Mouse (Mus musculus): ENCODE data around the gene B3galt2. TPM values are rescaled to one million over a fixed set of nuclear protein-coding genes. Genes with fewer than 3 reads are reported as not detected.
A peak's percentile ranks its signal among the peaks of the same experiment; 100 is the strongest.

Gene B3galt2
- 2.1 and 2.6 TPM in 2 replicates for polyA plus RNA-seq (2016; fragmentation: Nextera tagmentation; extraction: Ambion mirVana)

GRCm38 (mm10) chr1:143640650-143641407, at the start of gene B3galt2:
B3galt2 (plus strand) TSS chr1:143640664.
- H3K4me3 ChIP-seq (replicated peaks), result peak within 1 kb of the TSS; percentile 37
- peak within 1 kb of the TSS; percentile 93 for H3K27ac ChIP-seq
- H3K9me3 ChIP-seq, result no peaks in the 10 kb centered on the region
- peak; percentile 88 for ATAC-seq (ENCODE audit: low FRiP score)
- no peaks in the 10 kb centered on the region for H3K27me3 ChIP-seq
- H3K9ac ChIP-seq, result peak within 1 kb of the TSS; percentile 45
- peaks cover 4% of the 10 kb centered on the region; the same call in 1 of the 2 replicates for H3K4me1 ChIP-seq
- 31% methylated on average over 15 of the region's 15 CpGs for WGBS
- H3K4me2 ChIP-seq, result peak within 1 kb of the TSS; percentile 45
- H3K36me3 ChIP-seq (replicated peaks), result no peaks in the 10 kb centered on the region

GRCm38 (mm10) chr1:143596864-143597263, 43.6 kb upstream of the B3galt2 start:
- Histone ChIP-seq H3K4me3 (replicated peaks) (no peak overlapping the region), H3K27me3 (no peaks in the 10 kb centered on the region), H3K4me1 (no peaks in the 10 kb centered on the region), H3K27ac (no peak overlapping the region), H3K36me3 (replicated peaks) (no peaks in the 10 kb centered on the region), H3K4me2 (no peak overlapping the region), H3K9ac (no peak overlapping the region), H3K9me3 (0 out of 2 replicates have a peak, but pooled peaks cover 2% of the 10 kb centered on the region)
- ATAC-seq (ENCODE audit: low FRiP score), result no peak
- WGBS, result 86% methylated on average over 2 of the region's 2 CpGs

GRCm38 (mm10) chr1:143608911-143609310, 31.6 kb upstream of the B3galt2 start:
- no peak overlapping the region for H3K4me2 ChIP-seq
- no peaks in the 10 kb centered on the region for H3K4me1 ChIP-seq
- no peaks in the 10 kb centered on the region for H3K9me3 ChIP-seq
- peaks cover 15% of the 10 kb centered on the region for H3K36me3 ChIP-seq (replicated peaks)
- no peak overlapping the region for H3K4me3 ChIP-seq (replicated peaks)
- H3K27ac ChIP-seq, result no peak overlapping the region
- no peak overlapping the region for H3K9ac ChIP-seq
- no peaks in the 10 kb centered on the region for H3K27me3 ChIP-seq
- 84% methylated on average over 2 of the region's 2 CpGs for WGBS
- ATAC-seq (ENCODE audit: low FRiP score), result no peak

DNA sequence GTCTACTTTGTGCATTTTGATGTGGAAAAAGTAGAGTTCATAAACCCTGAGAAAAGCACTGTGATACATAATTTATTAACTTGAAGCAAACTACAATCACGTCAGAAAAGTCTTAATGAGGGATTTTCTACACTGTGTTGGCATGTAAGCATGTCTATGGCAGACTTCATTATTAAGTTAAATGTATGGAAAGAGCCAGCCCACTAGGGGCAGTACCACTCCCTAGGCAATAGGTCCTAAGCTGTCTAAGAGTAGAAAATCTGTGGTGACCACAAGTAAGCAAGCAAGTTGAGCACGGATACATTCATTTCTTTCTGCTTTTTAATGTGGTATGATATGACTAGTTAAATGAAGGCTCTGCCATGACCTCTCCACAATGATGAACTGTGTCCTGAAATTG, 27.6 kb upstream of the B3galt2 start:
- H3K9me3 ChIP-seq, result no peaks in the 10 kb centered on the region
- ATAC-seq (ENCODE audit: low FRiP score), result no peak
- no peak overlapping the region for H3K27ac ChIP-seq
- WGBS, result 93% methylated on average over 2 of the region's 2 CpGs
- no peaks in the 10 kb centered on the region for H3K4me1 ChIP-seq
- peaks cover 27% of the 10 kb centered on the region for H3K36me3 ChIP-seq (replicated peaks)
- H3K4me3 ChIP-seq (replicated peaks), result no peak overlapping the region
- no peak overlapping the region for H3K4me2 ChIP-seq
- no peak overlapping the region for H3K9ac ChIP-seq
- no peaks in the 10 kb centered on the region for H3K27me3 ChIP-seq

GRCm38 (mm10) chr1:143619760-143620159, 20.7 kb upstream of the B3galt2 start:
- Histone ChIP-seq H3K4me3 (replicated peaks) (no peak overlapping the region), H3K4me1 (no peaks in the 10 kb centered on the region), H3K36me3 (replicated peaks) (peaks cover 16% of the 10 kb centered on the region), H3K9ac (no peak overlapping the region), H3K27me3 (no peaks in the 10 kb centered on the region), H3K27ac (no peak overlapping the region), H3K4me2 (no peak overlapping the region), H3K9me3 (no peaks in the 10 kb centered on the region)
- 27% methylated on average over 2 of the region's 2 CpGs for WGBS
- no peak for ATAC-seq (ENCODE audit: low FRiP score)

DNA sequence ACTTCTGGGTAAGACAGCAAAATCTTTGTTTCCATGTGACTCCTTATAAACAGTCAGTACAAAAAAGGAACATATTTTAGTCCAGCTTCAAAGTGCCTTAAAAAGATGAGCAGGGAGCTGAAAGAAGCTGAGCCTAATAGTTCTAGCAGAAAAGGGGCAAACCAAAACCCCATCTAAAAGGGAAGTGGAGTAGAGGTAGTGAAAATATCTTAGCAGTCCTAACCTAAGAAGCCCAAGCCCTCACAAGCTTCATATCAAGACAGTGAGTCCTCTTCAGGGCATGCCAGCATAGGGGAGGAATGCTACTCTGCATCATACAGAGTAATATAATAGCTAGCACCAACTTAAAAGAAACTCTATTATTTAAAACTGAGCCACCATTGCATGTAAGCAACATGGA, 18.5 kb upstream of the B3galt2 start:
- no peak overlapping the region for H3K9ac ChIP-seq
- no peaks in the 10 kb centered on the region for H3K4me1 ChIP-seq
- H3K4me3 ChIP-seq (replicated peaks), result no peak overlapping the region
- H3K27me3 ChIP-seq, result no peaks in the 10 kb centered on the region
- no peak overlapping the region for H3K27ac ChIP-seq
- peaks cover 28% of the 10 kb centered on the region for H3K36me3 ChIP-seq (replicated peaks)
- H3K4me2 ChIP-seq, result no peak overlapping the region
- no peaks in the 10 kb centered on the region for H3K9me3 ChIP-seq
- ATAC-seq (ENCODE audit: low FRiP score), result no peak

- ATAC-seq (ENCODE audit: low FRiP score), result no peak
- Histone ChIP-seq H3K9me3 (no peaks in the 10 kb centered on the region), H3K4me2 (no peak overlapping the region), H3K9ac (no peak overlapping the region), H3K27ac (no peak overlapping the region), H3K4me3 (replicated peaks) (no peak overlapping the region), H3K27me3 (no peaks in the 10 kb centered on the region), H3K4me1 (no peaks in the 10 kb centered on the region), H3K36me3 (replicated peaks) (peaks cover 26% of the 10 kb centered on the region)
- WGBS, result 90% methylated on average over 1 of the region's 1 CpGs
Observed at GRCm38 (mm10) chr1:143622634-143623033, 17.8 kb upstream of the B3galt2 start.

DNA sequence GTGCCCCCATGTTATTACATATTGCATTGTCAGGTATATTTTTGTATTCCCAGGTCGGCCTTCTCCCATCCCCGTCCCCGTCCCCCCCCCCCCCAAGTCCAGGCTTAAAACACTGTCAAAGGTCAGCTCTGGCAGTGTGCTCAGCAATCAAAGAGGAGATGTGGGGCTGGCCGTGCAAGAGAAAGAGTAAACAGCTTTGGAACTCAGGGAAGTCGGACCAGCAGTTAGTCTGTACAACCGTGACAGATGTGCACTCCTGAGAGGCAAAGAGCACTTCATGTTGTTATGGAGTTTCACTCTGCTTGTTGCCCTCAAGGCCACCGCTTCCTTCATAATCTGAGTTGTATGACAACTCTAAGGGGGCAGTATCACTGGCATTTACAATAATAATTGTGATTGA, 9.1 kb upstream of the B3galt2 start:
- WGBS, result 74% methylated on average over 7 of the region's 7 CpGs

GRCm38 (mm10) chr1:143632361-143632760, 8.1 kb upstream of the B3galt2 start:
- WGBS, result 83% methylated on average over 1 of the region's 1 CpGs
- Histone ChIP-seq H3K27me3 (no peaks in the 10 kb centered on the region), H3K27ac (no peak overlapping the region), H3K9me3 (no peaks in the 10 kb centered on the region), H3K4me3 (replicated peaks) (no peak overlapping the region), H3K4me2 (no peak overlapping the region), H3K36me3 (replicated peaks) (no peaks in the 10 kb centered on the region), H3K4me1 (no peaks in the 10 kb centered on the region), H3K9ac (no peak overlapping the region)
- ATAC-seq (ENCODE audit: low FRiP score), result no peak

More for the DNA sequence above, 9.1 kb upstream of the B3galt2 start:
- H3K4me1 ChIP-seq, result no peaks in the 10 kb centered on the region
- no peak overlapping the region for H3K9ac ChIP-seq
- H3K4me3 ChIP-seq (replicated peaks), result no peak overlapping the region
- ATAC-seq (ENCODE audit: low FRiP score), result no peak
- peaks cover 6% of the 10 kb centered on the region for H3K36me3 ChIP-seq (replicated peaks)
- no peaks in the 10 kb centered on the region for H3K9me3 ChIP-seq
- no peak overlapping the region for H3K4me2 ChIP-seq
- H3K27me3 ChIP-seq, result no peaks in the 10 kb centered on the region
- no peak overlapping the region for H3K27ac ChIP-seq

GRCm38 (mm10) chr1:143632854-143633587, 7.4 kb upstream of the B3galt2 start:
- no peak for ATAC-seq (ENCODE audit: low FRiP score)
- WGBS, result 87% methylated on average over 2 of the region's 2 CpGs

GRCm38 (mm10) chr1:143644221-143644620, 3.8 kb downstream of the B3galt2 start:
- H3K4me1 ChIP-seq, result peaks cover 4% of the 10 kb centered on the region; the same call in 1 of the 2 replicates
- H3K27ac ChIP-seq, result no peak overlapping the region
- H3K4me3 ChIP-seq (replicated peaks), result no peak overlapping the region
- WGBS, result 94% methylated on average over 2 of the region's 2 CpGs
- H3K4me2 ChIP-seq, result no peak overlapping the region
- H3K9ac ChIP-seq, result no peak overlapping the region
- ATAC-seq (ENCODE audit: low FRiP score), result peak; percentile 36; the same call in 1 of the 2 replicates
- H3K36me3 ChIP-seq (replicated peaks), result no peaks in the 10 kb centered on the region
- no peaks in the 10 kb centered on the region for H3K27me3 ChIP-seq
- H3K9me3 ChIP-seq, result no peaks in the 10 kb centered on the region

More at GRCm38 (mm10) chr1:143632854-143633587, 7.4 kb upstream of the B3galt2 start:
- H3K27me3 ChIP-seq, result no peaks in the 10 kb centered on the region
- no peak overlapping the region for H3K4me3 ChIP-seq (replicated peaks)
- no peaks in the 10 kb centered on the region for H3K9me3 ChIP-seq
- no peak overlapping the region for H3K4me2 ChIP-seq
- no peak overlapping the region for H3K9ac ChIP-seq
- H3K36me3 ChIP-seq (replicated peaks), result no peaks in the 10 kb centered on the region
- H3K4me1 ChIP-seq, result no peaks in the 10 kb centered on the region
- no peak overlapping the region for H3K27ac ChIP-seq

DNA sequence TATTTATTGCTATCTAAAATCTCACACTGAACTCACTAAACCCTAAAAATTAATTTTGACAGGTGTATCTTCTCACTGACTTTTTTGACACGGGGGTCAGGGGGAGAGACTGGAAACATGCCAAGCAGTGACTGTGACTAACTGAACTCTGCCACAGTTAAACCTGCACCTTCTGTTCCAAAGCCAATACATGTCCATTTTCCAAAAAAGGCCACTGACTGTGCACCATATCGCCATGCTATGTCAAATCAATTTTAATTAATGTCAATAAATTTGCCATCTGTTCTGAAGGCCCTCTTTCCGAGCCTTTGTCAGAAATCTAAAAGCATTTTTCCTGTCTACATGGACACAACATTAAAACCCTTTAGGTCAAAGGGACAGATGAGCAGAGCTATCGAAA, 4.9 kb downstream of the B3galt2 start:
- Histone ChIP-seq H3K9me3 (no peaks in the 10 kb centered on the region), H3K27me3 (no peaks in the 10 kb centered on the region), H3K4me3 (replicated peaks) (no peak overlapping the region), H3K36me3 (replicated peaks) (peaks cover 3% of the 10 kb centered on the region), H3K9ac (no peak overlapping the region), H3K4me2 (no peak overlapping the region), H3K27ac (no peak overlapping the region), H3K4me1 (peaks cover 4% of the 10 kb centered on the region; the same call in 1 of the 2 replicates)
- ATAC-seq (ENCODE audit: low FRiP score), result no peak
- 74% methylated on average over 4 of the region's 4 CpGs for WGBS

Data from forebrain, embryonic 12.5 days (tissue).